Mouse (Mus musculus) MEL (cell line): ENCODE results near the gene Pdss2. TPM values are rescaled to one million over a fixed set of nuclear protein-coding genes. Genes with fewer than 3 reads are reported as not detected.

Experiments
- DNase-seq: peaks from one replicate; pipeline ENCODE4 v3.0.0; 2011; ENCODE audit warnings: low read depth, low spot score
- H3K27ac ChIP-seq: 2 replicates; pipeline ENCODE4 v1.5.1; 2012; ENCODE audit warnings: low read depth, mild to moderate bottlenecking, control low read depth, low read length, moderate library complexity; ENCODE audit not compliant: control insufficient read depth
- H3K27me3 ChIP-seq, 2 experiments: fragments of 150-350 bp in 1 of 2; sonication (generic) in 1 of 2; 2 replicates each; pipeline ENCODE4 v1.6.1; 2012; ENCODE audit warnings: low read length in 2 of 2, mild to moderate bottlenecking in 2 of 2, improper control_type of control experiment in 1 of 2, moderate library complexity in 1 of 2; ENCODE audit not compliant: insufficient read depth in 2 of 2, control insufficient read depth in 1 of 2
- H3K36me3 ChIP-seq, 2 experiments: 2 replicates each; pipeline ENCODE4 v1.6.1; 2012 to 2014; ENCODE audit warnings: low read length in 2 of 2, improper control_type of control experiment in 1 of 2, inconsistent platforms in 1 of 2, mild to moderate bottlenecking in 1 of 2; ENCODE audit not compliant: insufficient read depth in 2 of 2, control insufficient read depth in 1 of 2
- H3K4me1 ChIP-seq, 2 experiments: fragments of 150-350 bp in 1 of 2; sonication (generic) in 1 of 2; 2 replicates each; pipeline ENCODE4 v1.6.1; 2012; ENCODE audit warnings: low read length in 2 of 2, improper control_type of control experiment in 1 of 2, mild to moderate bottlenecking in 1 of 2; ENCODE audit not compliant: insufficient read depth in 2 of 2, control insufficient read depth in 1 of 2
- H3K4me3 ChIP-seq, 2 experiments: fragments of 150-350 bp in 1 of 2; sonication (generic) in 1 of 2; 2 replicates each; pipeline ENCODE4 v1.5.1; 2012; ENCODE audit warnings: low read depth in 2 of 2, low read length in 2 of 2, mild to moderate bottlenecking in 2 of 2, moderate library complexity in 2 of 2, control low read depth in 1 of 2, improper control_type of control experiment in 1 of 2; ENCODE audit not compliant: control insufficient read depth in 1 of 2, insufficient read depth in 1 of 2
- H3K79me2 ChIP-seq: 2 replicates; pipeline ENCODE4 v1.6.1; 2012; ENCODE audit warnings: mild to moderate bottlenecking, low read length, moderate library complexity; ENCODE audit not compliant: control insufficient read depth, poor library complexity, insufficient read depth
- H3K9ac ChIP-seq: 2 replicates; pipeline ENCODE4 v1.6.1; 2012; ENCODE audit warnings: low read depth, mild to moderate bottlenecking, control low read depth, low read length, moderate library complexity; ENCODE audit not compliant: control insufficient read depth, poor library complexity, severe bottlenecking
- H3K9me3 ChIP-seq: fragments of 150-350 bp; sonication (generic); replicated peaks from 2 replicates; pipeline ENCODE4 v1.6.1; 2012; ENCODE audit warnings: mild to moderate bottlenecking, low read length, improper control_type of control experiment, moderate library complexity; ENCODE audit not compliant: insufficient read depth
- CHD1 ChIP-seq: IDR thresholded peaks from 2 replicates; pipeline ENCODE4 v1.6.1; 2012; ENCODE audit warnings: low read depth, mild to moderate bottlenecking, inconsistent platforms, low read length, improper control_type of control experiment
- CHD2 ChIP-seq: IDR thresholded peaks from 2 replicates; pipeline ENCODE4 v1.6.1; 2011; ENCODE audit warnings: low read length, improper control_type of control experiment
- ELF1 ChIP-seq: IDR thresholded peaks from 2 replicates; pipeline ENCODE4 v1.6.1; 2014; ENCODE audit warnings: low read depth, mild to moderate bottlenecking, inconsistent platforms, low read length, improper control_type of control experiment, moderate library complexity
- EP300 ChIP-seq, 2 experiments: IDR thresholded peaks; 2 replicates each; pipeline ENCODE4 v1.6.1; 2011; ENCODE audit warnings: improper control_type of control experiment in 2 of 2, low read length in 2 of 2, low read depth in 1 of 2, mild to moderate bottlenecking in 1 of 2
- GATA1 ChIP-seq: IDR thresholded peaks from 2 replicates; pipeline ENCODE4 v1.6.1; 2011; ENCODE audit warnings: low read depth, low read length, improper control_type of control experiment
- MAX ChIP-seq: IDR thresholded peaks from 2 replicates; pipeline ENCODE4 v1.6.1; 2011; ENCODE audit warnings: low read length, improper control_type of control experiment
- MXI1 ChIP-seq: IDR thresholded peaks from 2 replicates; pipeline ENCODE4 v1.6.1; 2011; ENCODE audit warnings: mild to moderate bottlenecking, low read depth, low read length, improper control_type of control experiment
- MYB ChIP-seq: IDR thresholded peaks from 2 replicates; pipeline ENCODE4 v1.6.1; 2011; ENCODE audit warnings: mild to moderate bottlenecking, low read depth, low read length, improper control_type of control experiment
- NELFE ChIP-seq: IDR thresholded peaks from 2 replicates; pipeline ENCODE4 v1.6.1; 2011; ENCODE audit warnings: low read depth, low read length, improper control_type of control experiment
- NRF1 ChIP-seq: IDR thresholded peaks from 2 replicates; pipeline ENCODE4 v1.6.1; 2014; ENCODE audit warnings: low read depth, mild to moderate bottlenecking, inconsistent platforms, low read length, improper control_type of control experiment, moderate library complexity; ENCODE audit not compliant: poor library complexity, insufficient read depth, severe bottlenecking
- POLR2A ChIP-seq, 2 experiments: IDR thresholded peaks; 2 replicates each; pipeline ENCODE4 v1.6.1; 2011 to 2012; ENCODE audit warnings: low read length in 2 of 2, mild to moderate bottlenecking in 2 of 2, control low read depth in 1 of 2, improper control_type of control experiment in 1 of 2, low read depth in 1 of 2, moderate library complexity in 1 of 2; ENCODE audit not compliant: control insufficient read depth in 1 of 2, insufficient read depth in 1 of 2, poor library complexity in 1 of 2
- POLR2AphosphoS5 ChIP-seq: IDR thresholded peaks from 2 replicates; pipeline ENCODE4 v1.6.1; 2012; ENCODE audit warnings: low read depth, borderline replicate concordance, mild to moderate bottlenecking, inconsistent platforms, low read length, moderate library complexity, mixed read lengths
- RCOR1 ChIP-seq: IDR thresholded peaks from 2 replicates; pipeline ENCODE4 v1.6.1; 2012; ENCODE audit warnings: low read depth, mild to moderate bottlenecking, inconsistent platforms, low read length, improper control_type of control experiment
- UBTF ChIP-seq: IDR thresholded peaks from 2 replicates; pipeline ENCODE4 v1.6.1; 2012; ENCODE audit warnings: low read depth, mild to moderate bottlenecking, inconsistent platforms, low read length, improper control_type of control experiment, moderate library complexity, borderline replicate concordance; ENCODE audit not compliant: insufficient read depth
- USF1 ChIP-seq: IDR thresholded peaks from 2 replicates; pipeline ENCODE4 v1.6.1; 2014; ENCODE audit warnings: low read depth, mild to moderate bottlenecking, inconsistent platforms, low read length, improper control_type of control experiment, moderate library complexity
- USF2 ChIP-seq, 2 experiments: IDR thresholded peaks; 2 replicates each; pipeline ENCODE4 v1.6.1; 2011 to 2012; ENCODE audit warnings: improper control_type of control experiment in 2 of 2, low read length in 2 of 2, borderline replicate concordance in 1 of 2, inconsistent platforms in 1 of 2, low read depth in 1 of 2, mild to moderate bottlenecking in 1 of 2; ENCODE audit not compliant: insufficient read depth in 1 of 2
- ZMIZ1 ChIP-seq: IDR thresholded peaks from 2 replicates; pipeline ENCODE4 v1.6.1; 2012; ENCODE audit warnings: low read depth, mild to moderate bottlenecking, inconsistent platforms, low read length, improper control_type of control experiment, moderate library complexity
- polyA plus RNA-seq, 2 experiments: library from polyadenylated mRNA; stranded (reverse) in 1 of 2; unstranded in 1 of 2; fragments of >175 nt in 1 of 2; fragments of >200 nt in 1 of 2; gene quantifications; 2 replicates each; pipeline versions ENCODE4 v1.2.1 to v1.2.4; 2012; ENCODE audit warnings: low replicate concordance in 2 of 2, low read depth in 1 of 2; ENCODE audit not compliant: insufficient read length in 2 of 2, insufficient read depth in 1 of 2, missing spikeins in 1 of 2
- total RNA-seq: library from RNA; depleted of rRNA; stranded (reverse); fragments of 300-350 nt; gene quantifications from 2 replicates; pipeline ENCODE4 v1.2.3, GENCODE M21; 2012; rRNA removed

The Pdss2 gene
- total and polyA plus RNA-seq, 3 experiments = 14.3 to 14.8 TPM; not detected in 1

DNA sequence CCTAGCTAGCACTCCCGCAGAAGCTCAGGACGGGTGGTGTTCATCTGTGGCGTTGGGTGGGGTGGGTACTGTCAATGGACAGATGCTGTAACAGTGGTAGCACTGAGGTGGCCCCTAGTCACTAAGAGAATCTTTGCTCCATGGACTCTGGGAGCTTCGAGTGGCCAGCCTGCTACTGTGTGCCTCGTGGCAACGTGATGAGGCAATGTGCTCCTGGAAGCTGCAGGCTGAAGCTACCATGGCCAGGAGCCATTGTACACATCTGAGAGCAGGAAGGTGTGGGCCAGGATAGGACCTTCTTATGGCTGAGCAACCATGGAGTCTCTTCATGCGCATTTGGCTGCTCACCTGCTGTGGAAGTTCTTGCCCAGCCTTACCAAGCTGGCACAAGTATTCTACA, 287.9 kb downstream of the Pdss2 start:
- Histone ChIP-seq H3K4me3 (no peak overlapping the region), H3K9ac (no peak overlapping the region), H3K79me2 (no peaks in the 10 kb centered on the region), H3K9me3 (no peaks in the 10 kb centered on the region), H3K4me1 (peaks cover 0 to 6% of the 10 kb centered on the region in 2 experiments; a peak in 3 of 4 replicates), H3K27me3 (no peaks in the 10 kb centered on the region), H3K27ac (no peak overlapping the region), H3K36me3 (peaks cover 0 to 6% of the 10 kb centered on the region in 2 experiments; a peak in 2 of 4 replicates)
- TF ChIP-seq ZMIZ1 = no peak
- DNase-seq = no peak

DNA sequence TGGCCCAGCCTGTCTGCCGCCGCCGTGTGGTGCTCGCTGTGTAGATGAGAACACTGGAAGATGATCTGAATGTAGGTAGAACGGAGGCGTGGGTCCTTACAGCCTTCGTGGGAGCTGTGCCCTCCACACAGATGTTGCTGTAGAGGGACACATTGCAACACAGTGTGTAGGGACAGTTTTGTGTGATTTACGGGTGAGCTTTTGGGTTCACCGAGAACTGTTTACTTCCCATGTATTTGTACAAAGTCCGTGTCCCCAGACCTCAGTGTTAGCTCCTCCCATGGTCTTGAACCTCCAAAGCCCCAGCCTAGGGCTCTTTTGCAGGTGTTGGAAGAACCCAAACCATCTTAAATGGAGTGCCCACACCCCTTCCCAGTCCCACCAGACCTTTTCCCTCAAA, 291.7 kb downstream of the Pdss2 start:
- no peak for TF ChIP-seq EP300 (IDR thresholded peaks at IDR 0.05; ENCODE audit: low read depth in 1 of 2, low read length in 2 of 2)
- no peak for TF ChIP-seq ELF1
- no peak for TF ChIP-seq MAX
- no peak for TF ChIP-seq CHD1
- no peak for TF ChIP-seq RCOR1
- no peak for TF ChIP-seq NELFE
- TF ChIP-seq NRF1 = no peak
- TF ChIP-seq MYB = no peak
- TF ChIP-seq CHD2 = no peak
- no peak for TF ChIP-seq USF2 (IDR thresholded peaks at IDR 0.05; ENCODE audit: borderline replicate concordance in 1 of 2, insufficient read depth in 1 of 2, low read depth in 1 of 2, low read length in 2 of 2)
- no peak for TF ChIP-seq POLR2AphosphoS5
- no peak for TF ChIP-seq GATA1
- no peak for TF ChIP-seq UBTF
- no peak for TF ChIP-seq POLR2A (IDR thresholded peaks at IDR 0.05; ENCODE audit: control insufficient read depth in 1 of 2, insufficient read depth in 1 of 2, low read depth in 1 of 2, low read length in 2 of 2, poor library complexity in 1 of 2)
- TF ChIP-seq USF1 = no peak
- no peak for TF ChIP-seq MXI1
- Histone ChIP-seq H3K79me2 (no peaks in the 10 kb centered on the region), H3K36me3 (no peaks in the 10 kb centered on the region)

More for the DNA sequence above, 291.7 kb downstream of the Pdss2 start:
- H3K27me3 ChIP-seq = no peaks in the 10 kb centered on the region
- H3K27ac ChIP-seq = no peak overlapping the region
- no peak overlapping the region for H3K9ac ChIP-seq
- H3K4me3 ChIP-seq = no peak overlapping the region
- H3K4me1 ChIP-seq = peaks cover 0 to 2% of the 10 kb centered on the region in 2 experiments; a peak in 1 of 4 replicates
- no peak for DNase-seq
- H3K9me3 ChIP-seq = no peaks in the 10 kb centered on the region

Other genes starting within 250 kb of the Pdss2 start
- gene Sobp, start 47.0 kb upstream of the Pdss2 start, total RNA-seq = not detected in 2 replicates
- gene Sobp, start 47.0 kb upstream of the Pdss2 start, polyA plus RNA-seq = not detected
- not detected in 2 replicates for gene 9030612E09Rik, start 46.8 kb upstream of the Pdss2 start, total RNA-seq
- not detected for gene 9030612E09Rik, start 46.8 kb upstream of the Pdss2 start, polyA plus RNA-seq